Mouse (Mus musculus) lung, embryonic 14.5 days (tissue): ENCODE results near the gene Tbc1d9b. TPM values are rescaled to one million over a fixed set of nuclear protein-coding genes. Genes with fewer than 3 reads are reported as not detected.

Source experiments
- ATAC-seq: fragments of 200-750 bp; cut with Nextera tagmentation; 2 replicates; pipeline ENCODE4 v1.8.0; 2017; ENCODE audit warnings: mild to moderate bottlenecking, moderate TSS enrichment, moderate library complexity; ENCODE audit not compliant: insufficient read depth
- DNase-seq: peaks from one replicate; pipeline ENCODE4 v3.0.0-alpha.2; 2015
- H3K27ac ChIP-seq: fragments of 300-500 bp; sonication (generic); 2 replicates; pipeline ENCODE4 v1.5.1; 2014; ENCODE audit warnings: low read depth, mild to moderate bottlenecking, moderate library complexity
- H3K27me3 ChIP-seq: fragments of 300-500 bp; sonication (generic); 2 replicates; pipeline ENCODE4 v1.6.1; 2014; ENCODE audit warnings: low read length, control low read depth; ENCODE audit not compliant: insufficient read depth
- H3K36me3 ChIP-seq: fragments of 300-500 bp; sonication (generic); 2 replicates; pipeline ENCODE4 v1.6.1; 2014; ENCODE audit warnings: control low read depth; ENCODE audit not compliant: insufficient read depth
- H3K4me1 ChIP-seq: fragments of 300-500 bp; sonication (generic); 2 replicates; pipeline ENCODE4 v1.6.1; 2014; ENCODE audit warnings: antibody characterized with exemption, control low read depth; ENCODE audit not compliant: insufficient read depth
- H3K4me2 ChIP-seq: fragments of 300-500 bp; sonication (generic); 2 replicates; pipeline ENCODE4 v1.6.1; 2014; ENCODE audit warnings: mild to moderate bottlenecking
- H3K4me3 ChIP-seq: fragments of 300-500 bp; sonication (generic); 2 replicates; pipeline ENCODE4 v1.5.1; 2014; ENCODE audit warnings: low read depth, low read length
- H3K9ac ChIP-seq: fragments of 300-500 bp; sonication (generic); 2 replicates; pipeline ENCODE4 v1.6.1; 2014
- H3K9me3 ChIP-seq: fragments of 300-500 bp; sonication (generic); 2 replicates; pipeline ENCODE4 v1.6.1; 2016; ENCODE audit warnings: low read depth, low read length, control low read depth
- CTCF ChIP-seq: IDR thresholded peaks from 2 replicates; pipeline ENCODE4 v1.5.1; 2016; ENCODE audit warnings: antibody characterized with exemption, low read depth
- WGBS: fragments of 180-500 bp; shearing (Covaris S2); extraction: QIAGEN DNeasy Blood & Tissue Kit; methylation state at CpG from one replicate; pipeline ENCODE4 v1.1.7; 2014; 5-methylcytosine and 5-hydroxymethylcytosine counted together
- polyA plus RNA-seq: library from polyadenylated mRNA; unstranded; fragments of >200 nt; fragmentation: Nextera tagmentation; extraction: Ambion mirVana; gene quantifications from 2 replicates; pipeline ENCODE4 v1.2.1, GENCODE M21; 2014

The Tbc1d9b gene
- 45.3 and 46.2 TPM in 2 replicates for polyA plus RNA-seq

DNA sequence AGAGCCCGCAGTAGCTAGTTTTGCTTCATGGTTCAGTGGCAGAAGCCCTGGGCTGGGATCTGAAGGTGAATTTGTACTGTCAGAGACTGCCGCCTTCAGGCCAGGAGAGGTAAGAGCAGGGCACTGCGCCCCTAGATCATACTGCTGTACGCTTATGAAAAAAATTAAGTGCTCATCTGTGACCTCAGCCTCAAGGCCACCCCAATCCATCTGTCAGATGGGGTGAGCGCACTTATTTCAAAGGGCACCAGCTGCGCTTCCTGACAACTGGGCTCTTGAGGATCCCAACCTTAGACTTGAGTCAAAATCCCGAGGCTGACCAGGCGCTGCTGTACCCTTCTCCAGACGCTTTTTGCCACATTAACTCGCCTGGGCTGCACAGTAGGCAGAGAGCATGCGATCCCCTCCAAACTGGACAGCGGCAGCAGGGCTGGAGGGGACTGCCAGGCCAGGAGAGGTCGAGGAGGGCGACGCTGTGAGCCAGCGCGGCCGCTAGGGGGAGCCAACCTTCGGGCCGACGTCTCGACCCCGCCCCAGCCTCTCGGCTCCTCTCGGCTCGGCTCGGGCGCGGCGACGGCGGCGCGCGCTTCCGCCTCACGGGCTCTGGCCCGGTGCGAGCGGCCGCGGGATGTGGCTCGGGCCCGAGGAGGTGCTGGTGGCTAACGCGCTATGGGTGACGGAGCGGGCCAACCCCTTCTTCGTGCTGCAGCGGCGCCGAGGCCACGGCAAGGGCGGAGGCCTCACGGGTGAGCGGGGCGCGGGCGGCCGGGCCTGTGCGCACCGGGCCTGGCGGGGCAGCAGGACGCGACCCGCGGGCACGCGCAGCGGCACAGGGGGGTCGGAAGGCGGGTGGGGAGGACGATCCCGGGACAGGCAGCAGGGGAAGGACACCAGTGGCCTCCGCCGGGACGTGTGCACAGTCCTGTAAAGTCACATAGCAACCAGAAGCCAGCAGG is at the start of gene Tbc1d9b:
Gene Tbc1d9b, plus strand, starts transcription at position 586 of the 956 bp plus-strand sequence.
- peak; percentile 92 for ATAC-seq
- peak; percentile 96 for DNase-seq
- Histone ChIP-seq H3K36me3 (0 out of 2 replicates have a peak, but pooled peaks cover 2% of the 10 kb centered on the region), H3K4me2 (peak within 1 kb of the TSS; percentile 90), H3K9ac (peak within 1 kb of the TSS; percentile 98), H3K9me3 (no peaks in the 10 kb centered on the region), H3K4me3 (peak within 1 kb of the TSS; percentile 90), H3K4me1 (peaks cover 9% of the 10 kb centered on the region), H3K27ac (peak within 1 kb of the TSS; percentile 91), H3K27me3 (no peaks in the 10 kb centered on the region)
- TF ChIP-seq CTCF, result peak; percentile 81
- under 1% methylated on average over 75 of the region's 77 CpGs for WGBS

- no peak overlapping the region for H3K4me2 ChIP-seq
- no peak overlapping the region for H3K27ac ChIP-seq
- H3K27me3 ChIP-seq, result no peaks in the 10 kb centered on the region
- H3K4me1 ChIP-seq, result no peaks in the 10 kb centered on the region
- no peak overlapping the region for H3K9ac ChIP-seq
- no peaks in the 10 kb centered on the region for H3K9me3 ChIP-seq
- ATAC-seq (no peak), DNase-seq (no peak)
- H3K36me3 ChIP-seq, result peaks cover 9% of the 10 kb centered on the region; the same call in 1 of the 2 replicates
- 97% methylated on average over 3 of the region's 3 CpGs for WGBS
- no peak overlapping the region for H3K4me3 ChIP-seq
- no peak for TF ChIP-seq CTCF
Observed at GRCm38 (mm10) chr11:50086211-50086610, 45.0 kb upstream of the Tbc1d9b start.

- H3K36me3 ChIP-seq, result peaks cover 13% of the 10 kb centered on the region; the same call in 1 of the 2 replicates
- no peak for TF ChIP-seq CTCF
- WGBS, result 88% methylated on average over 1 of the region's 1 CpGs
Observed at GRCm38 (mm10) chr11:50089840-50090239, 41.4 kb upstream of the Tbc1d9b start.

GRCm38 (mm10) chr11:50090982-50091675 is 40.1 kb upstream of the Tbc1d9b start:
- H3K36me3 ChIP-seq, result peaks cover 17% of the 10 kb centered on the region; the same call in 1 of the 2 replicates
- no peaks in the 10 kb centered on the region for H3K4me1 ChIP-seq
- ATAC-seq (no peak), DNase-seq (no peak)
- H3K4me2 ChIP-seq, result no peak overlapping the region
- no peak overlapping the region for H3K9ac ChIP-seq
- WGBS, result 68% methylated on average over 5 of the region's 5 CpGs
- H3K27me3 ChIP-seq, result no peaks in the 10 kb centered on the region
- H3K27ac ChIP-seq, result no peak overlapping the region
- H3K4me3 ChIP-seq, result no peak overlapping the region
- no peak for TF ChIP-seq CTCF
- no peaks in the 10 kb centered on the region for H3K9me3 ChIP-seq

More at GRCm38 (mm10) chr11:50089840-50090239, 41.4 kb upstream of the Tbc1d9b start:
- DNase-seq (no peak), ATAC-seq (no peak)
- Histone ChIP-seq H3K4me3 (no peak overlapping the region), H3K27me3 (no peaks in the 10 kb centered on the region), H3K27ac (no peak overlapping the region), H3K4me1 (no peaks in the 10 kb centered on the region), H3K9ac (no peak overlapping the region), H3K4me2 (no peak overlapping the region), H3K9me3 (no peaks in the 10 kb centered on the region)

DNA sequence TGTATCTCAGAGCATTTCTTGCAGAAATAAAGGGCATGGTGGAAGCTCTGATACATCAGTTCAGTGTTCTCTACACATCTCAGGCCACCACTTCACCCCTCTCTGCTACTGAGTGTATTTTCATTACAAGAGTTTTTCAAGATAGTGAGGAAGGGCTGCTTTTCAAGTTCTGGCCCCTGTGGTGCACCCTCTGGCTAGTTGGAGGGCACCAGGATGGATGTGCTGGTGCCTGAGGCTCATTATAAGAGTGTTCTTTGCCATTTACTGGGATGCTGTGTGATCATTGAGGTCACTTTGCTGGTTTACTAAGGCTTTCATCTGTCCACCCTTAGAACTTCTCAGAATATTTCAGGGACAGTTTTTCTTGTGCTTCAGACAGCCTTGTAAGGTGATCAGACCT is 39.5 kb upstream of the Tbc1d9b start:
- Histone ChIP-seq H3K4me3 (no peak overlapping the region), H3K4me1 (no peaks in the 10 kb centered on the region), H3K36me3 (peaks cover 14% of the 10 kb centered on the region; the same call in 1 of the 2 replicates), H3K4me2 (no peak overlapping the region), H3K9me3 (no peaks in the 10 kb centered on the region), H3K27ac (no peak overlapping the region), H3K27me3 (no peaks in the 10 kb centered on the region), H3K9ac (no peak overlapping the region)
- no peak for TF ChIP-seq CTCF
- DNase-seq (no peak), ATAC-seq (no peak)

GRCm38 (mm10) chr11:50095661-50096060 is 35.5 kb upstream of the Tbc1d9b start:
- Histone ChIP-seq H3K9ac (no peak overlapping the region), H3K27ac (no peak overlapping the region), H3K4me3 (no peak overlapping the region), H3K9me3 (no peaks in the 10 kb centered on the region), H3K27me3 (no peaks in the 10 kb centered on the region), H3K4me1 (no peaks in the 10 kb centered on the region), H3K4me2 (no peak overlapping the region), H3K36me3 (peaks cover 16% of the 10 kb centered on the region; the same call in 1 of the 2 replicates)
- WGBS, result 82% methylated on average over 9 of the region's 9 CpGs
- TF ChIP-seq CTCF, result no peak
- DNase-seq (no peak), ATAC-seq (no peak)

GRCm38 (mm10) chr11:50097091-50097490 is 34.1 kb upstream of the Tbc1d9b start:
- Histone ChIP-seq H3K27ac (no peak overlapping the region), H3K4me1 (no peaks in the 10 kb centered on the region), H3K9me3 (no peaks in the 10 kb centered on the region), H3K4me3 (no peak overlapping the region), H3K9ac (no peak overlapping the region), H3K27me3 (no peaks in the 10 kb centered on the region), H3K4me2 (no peak overlapping the region), H3K36me3 (peaks cover 12% of the 10 kb centered on the region; the same call in 1 of the 2 replicates)
- ATAC-seq, result no peak
- 86% methylated on average over 6 of the region's 6 CpGs for WGBS
- no peak for DNase-seq
- TF ChIP-seq CTCF, result no peak
